Mouse (Mus musculus) limb, embryonic 14.5 days (tissue): Measurements from ENCODE around the gene Aloxe3. TPM values are rescaled to one million over a fixed set of nuclear protein-coding genes. Genes with fewer than 3 reads are reported as not detected.

Source experiments
- ATAC-seq: fragments of 200-750 bp; cut with Nextera tagmentation; 2 replicates; pipeline ENCODE4 v1.8.0; 2017; ENCODE audit warnings: low read depth, moderate number of reproducible peaks, moderate TSS enrichment; ENCODE audit not compliant: low FRiP score
- DNase-seq: peaks from one replicate; pipeline ENCODE4 v3.0.0-alpha.2; 2015; ENCODE audit warnings: low spot score
- H3K27ac ChIP-seq: fragments of 300-500 bp; sonication (generic); replicated peaks from 2 replicates; pipeline ENCODE4 v1.5.1; 2014; ENCODE audit warnings: low read depth, mild to moderate bottlenecking, low read length, moderate library complexity, mixed read lengths
- H3K27me3 ChIP-seq: fragments of 300-500 bp; sonication (generic); 2 replicates; pipeline ENCODE4 v1.6.1; 2014; ENCODE audit warnings: low read length, mixed read lengths; ENCODE audit not compliant: control insufficient read depth, insufficient read depth
- H3K36me3 ChIP-seq: fragments of 300-500 bp; sonication (generic); 2 replicates; pipeline ENCODE4 v1.6.1; 2014; ENCODE audit warnings: mild to moderate bottlenecking, low read length, moderate library complexity, mixed read lengths; ENCODE audit not compliant: control insufficient read depth, insufficient read depth
- H3K4me1 ChIP-seq: fragments of 300-500 bp; sonication (generic); 2 replicates; pipeline ENCODE4 v1.6.1; 2014; ENCODE audit warnings: antibody characterized with exemption, low read length, mixed read lengths; ENCODE audit not compliant: control insufficient read depth, insufficient read depth
- H3K4me2 ChIP-seq: fragments of 300-500 bp; sonication (generic); replicated peaks from 2 replicates; pipeline ENCODE4 v1.6.1; 2014; ENCODE audit warnings: low read depth, mild to moderate bottlenecking, low read length, moderate library complexity; ENCODE audit not compliant: severe bottlenecking
- H3K4me3 ChIP-seq: fragments of 300-500 bp; sonication (generic); replicated peaks from 2 replicates; pipeline ENCODE4 v1.5.1; 2014; ENCODE audit warnings: low read length
- H3K9ac ChIP-seq: fragments of 300-500 bp; sonication (generic); 2 replicates; pipeline ENCODE4 v1.6.1; 2014; ENCODE audit warnings: mild to moderate bottlenecking, low read depth, low read length, moderate library complexity; ENCODE audit not compliant: severe bottlenecking
- H3K9me3 ChIP-seq: fragments of 300-500 bp; sonication (generic); 2 replicates; pipeline ENCODE4 v1.6.1; 2016; ENCODE audit warnings: low read length; ENCODE audit not compliant: control insufficient read depth
- POLR2A ChIP-seq: fragments of 200-500 bp; IDR thresholded peaks from 2 replicates; pipeline ENCODE4 v1.8.0; 2012; ENCODE audit warnings: inconsistent platforms, mild to moderate bottlenecking, moderate library complexity, borderline replicate concordance; ENCODE audit not compliant: insufficient read depth, insufficient read length; ENCODE audit errors: extremely low read depth
- WGBS: fragments of 180-500 bp; shearing (Covaris S2); extraction: QIAGEN DNeasy Blood & Tissue Kit; methylation state at CpG from one replicate; pipeline ENCODE4 v1.1.7; 2014; 5-methylcytosine and 5-hydroxymethylcytosine counted together
- polyA plus RNA-seq, 2 experiments: library from polyadenylated mRNA; depleted of rRNA in 1 of 2; stranded (reverse) in 1 of 2; unstranded in 1 of 2; fragments of >200 nt; fragmentation: Nextera tagmentation in 1 of 2; extraction: Ambion mirVana in 1 of 2; gene quantifications; 2 replicates each; pipeline versions ENCODE4 v1.2.1 to v1.2.3; 2012 to 2014

The Aloxe3 gene
- polyA plus RNA-seq, 2 experiments = 1.6 TPM

DNA sequence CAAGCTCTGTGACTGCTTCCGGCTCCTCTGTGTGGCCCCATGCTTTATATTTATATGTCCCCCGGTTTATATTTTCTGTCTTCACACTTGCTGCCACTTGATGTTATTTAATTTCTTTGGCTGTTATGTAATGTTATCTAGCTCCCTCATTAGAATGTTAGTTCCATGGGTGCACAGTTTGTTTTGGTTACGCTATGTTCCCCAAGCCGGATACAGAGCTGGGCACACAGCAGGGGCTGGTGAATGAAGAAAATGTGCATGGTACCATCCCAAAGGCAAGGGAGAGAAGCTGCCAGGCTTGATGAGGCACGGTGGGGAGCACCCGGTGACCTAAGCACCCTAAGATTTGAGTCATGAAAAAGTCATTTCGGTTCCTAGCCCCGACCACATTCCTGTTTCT, 28.1 kb downstream of the Aloxe3 start:
- Histone ChIP-seq H3K9ac (no peak overlapping the region), H3K4me2 (no peak overlapping the region), H3K27ac (no peak overlapping the region), H3K27me3 (peaks cover 21% of the 10 kb centered on the region), H3K9me3 (no peaks in the 10 kb centered on the region), H3K36me3 (no peaks in the 10 kb centered on the region), H3K4me3 (no peak overlapping the region), H3K4me1 (no peaks in the 10 kb centered on the region)
- TF ChIP-seq POLR2A = no peak
- DNase-seq (no peak), ATAC-seq (no peak)
- 85% methylated on average over 8 of the region's 8 CpGs for WGBS

GRCm38 (mm10) chr11:69155351-69155750, 29.7 kb downstream of the Aloxe3 start:
- Histone ChIP-seq H3K27me3 (peaks cover 21% of the 10 kb centered on the region), H3K4me2 (no peak overlapping the region), H3K4me3 (no peak overlapping the region), H3K27ac (no peak overlapping the region), H3K4me1 (no peaks in the 10 kb centered on the region), H3K36me3 (no peaks in the 10 kb centered on the region), H3K9ac (no peak overlapping the region), H3K9me3 (no peaks in the 10 kb centered on the region)
- 63% methylated on average over 1 of the region's 1 CpGs for WGBS
- no peak for TF ChIP-seq POLR2A
- DNase-seq (no peak), ATAC-seq (no peak)

- peak within 1 kb of the TSS; percentile 21 for H3K9ac ChIP-seq
- TF ChIP-seq POLR2A = no peak
- 0 out of 2 replicates have a peak within 1 kb of the TSS, but pooled peaks have one; percentile 13 for H3K4me2 ChIP-seq
- no peak within 1 kb of the TSS for H3K4me3 ChIP-seq
- peak; percentile 60 for ATAC-seq
- no peaks in the 10 kb centered on the region for H3K4me1 ChIP-seq
- H3K27me3 ChIP-seq = peaks cover 21% of the 10 kb centered on the region
- no peak for DNase-seq
- WGBS = 3% methylated on average over 18 of the region's 18 CpGs
- no peaks in the 10 kb centered on the region for H3K36me3 ChIP-seq
- H3K9me3 ChIP-seq = no peaks in the 10 kb centered on the region
- H3K27ac ChIP-seq = no peak within 1 kb of the TSS
Observed at GRCm38 (mm10) chr11:69156800-69157199, 31.1 kb downstream of the Aloxe3 start, which contains the start of gene Alox12b. Alox12b (plus strand) TSS chr11:69156989.

- no peak overlapping the region for H3K4me2 ChIP-seq
- no peaks in the 10 kb centered on the region for H3K36me3 ChIP-seq
- H3K27me3 ChIP-seq = no peaks in the 10 kb centered on the region
- H3K9ac ChIP-seq = no peak overlapping the region
- H3K27ac ChIP-seq = no peak overlapping the region
- no peak for DNase-seq
- no peak for TF ChIP-seq POLR2A
- 81% methylated on average over 12 of the region's 12 CpGs for WGBS
- H3K9me3 ChIP-seq = no peaks in the 10 kb centered on the region
- ATAC-seq = no peak
- H3K4me3 ChIP-seq = no peak overlapping the region
- no peaks in the 10 kb centered on the region for H3K4me1 ChIP-seq
Observed at GRCm38 (mm10) chr11:69169313-69169712, 43.6 kb downstream of the Aloxe3 start.

DNA sequence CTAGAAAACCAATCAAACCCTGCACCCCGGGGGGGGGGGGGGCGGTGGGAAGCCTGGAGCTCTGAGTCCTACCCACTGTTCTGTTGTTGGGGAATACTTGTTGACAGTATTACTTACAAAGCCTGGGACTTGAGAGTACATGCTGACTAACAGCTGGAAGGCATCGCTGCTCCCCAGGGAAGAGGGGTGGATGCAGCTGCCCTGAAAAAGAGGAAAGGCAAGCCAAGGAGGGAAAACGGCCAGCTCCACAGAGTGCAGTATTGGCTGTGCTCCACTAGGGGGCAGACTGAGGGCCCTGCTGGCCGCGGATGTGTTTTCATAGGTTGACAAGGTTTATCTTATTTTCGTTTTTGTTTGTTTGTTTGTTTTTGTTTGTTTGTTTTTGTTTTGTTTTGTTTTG, 45.9 kb downstream of the Aloxe3 start:
- no peak for ATAC-seq
- no peaks in the 10 kb centered on the region for H3K27me3 ChIP-seq
- H3K9ac ChIP-seq = no peak overlapping the region
- peak; percentile 67 for DNase-seq
- H3K36me3 ChIP-seq = no peaks in the 10 kb centered on the region
- 32% methylated on average over 7 of the region's 7 CpGs for WGBS
- H3K4me2 ChIP-seq = no peak overlapping the region
- H3K4me1 ChIP-seq = no peaks in the 10 kb centered on the region
- 0 out of 2 replicates have a peak, but pooled peaks have one; percentile 15 for TF ChIP-seq POLR2A
- H3K4me3 ChIP-seq = no peak overlapping the region
- H3K9me3 ChIP-seq = no peaks in the 10 kb centered on the region
- no peak overlapping the region for H3K27ac ChIP-seq

DNA sequence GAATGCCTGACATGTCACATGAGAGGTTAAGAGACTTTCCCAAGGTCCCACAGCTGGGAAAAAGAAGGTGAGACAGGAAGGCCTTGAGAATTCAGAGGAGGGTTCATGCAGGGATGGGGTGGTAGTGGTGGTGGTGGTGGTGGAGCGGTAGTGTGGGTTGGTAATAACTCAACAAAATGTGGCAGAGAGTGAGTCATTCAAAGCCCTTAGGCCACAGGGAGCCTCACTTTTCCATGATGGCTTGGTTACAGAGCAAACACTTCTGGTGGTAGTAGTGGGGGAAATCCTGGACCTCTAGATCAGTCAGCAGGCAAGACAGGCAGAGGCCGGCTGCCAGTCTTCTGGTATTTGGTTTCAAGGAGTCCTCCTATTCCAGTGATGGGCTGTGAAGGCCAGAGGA, 46.9 kb downstream of the Aloxe3 start:
- H3K9me3 ChIP-seq = no peaks in the 10 kb centered on the region
- no peaks in the 10 kb centered on the region for H3K27me3 ChIP-seq
- no peak overlapping the region for H3K27ac ChIP-seq
- 67% methylated on average over 2 of the region's 2 CpGs for WGBS
- no peak overlapping the region for H3K4me2 ChIP-seq
- no peak for DNase-seq
- TF ChIP-seq POLR2A = no peak
- ATAC-seq = no peak
- H3K4me1 ChIP-seq = no peaks in the 10 kb centered on the region
- no peak overlapping the region for H3K9ac ChIP-seq
- no peak overlapping the region for H3K4me3 ChIP-seq
- no peaks in the 10 kb centered on the region for H3K36me3 ChIP-seq
